Mouse (Mus musculus) CD4-positive, CD25-positive, alpha-beta regulatory T cell, adult 4 months (primary cell): ENCODE measurements around the gene Kcnab3. TPM values are rescaled to one million over a fixed set of nuclear protein-coding genes. Genes with fewer than 3 reads are reported as not detected.
"Not testable (repeated sequence)": the region's sequence is repeated elsewhere in the genome, so short reads cannot be mapped to it uniquely, and the experiment has no call there.

ENCODE experiments used
- ATAC-seq: one replicate; pipeline ENCODE4 v1.8.0; 2017
- polyA plus RNA-seq, 2 experiments: library from polyadenylated mRNA; unstranded; fragments of 100-300 nt; shearing (Covaris generic); gene quantifications; one replicate each; pipeline ENCODE4 v1.2.1; 2017

Gene Kcnab3
- 1 to 10 TPM in 1 of 2 experiments, under 1 TPM in 1; 0.62 to 1.2 TPM for polyA plus RNA-seq

- ATAC-seq: peak; percentile 67
Measured at GRCm38 (mm10) chr11:69325628-69326407, at the start of gene Kcnab3. Kcnab3 (plus strand) TSS chr11:69326258.

- no peak for ATAC-seq
Measured at GRCm38 (mm10) chr11:69277267-69277666, 48.8 kb upstream of the Kcnab3 start.

- ATAC-seq: no peak
Measured at GRCm38 (mm10) chr11:69291111-69291510, 34.9 kb upstream of the Kcnab3 start.

GRCm38 (mm10) chr11:69295286-69295685 lies 30.8 kb upstream of the Kcnab3 start:
- no peak for ATAC-seq

GRCm38 (mm10) chr11:69297799-69298198 lies 28.3 kb upstream of the Kcnab3 start:
- ATAC-seq: no peak

- no peak for ATAC-seq
Measured at GRCm38 (mm10) chr11:69298231-69298630, 27.8 kb upstream of the Kcnab3 start.

GRCm38 (mm10) chr11:69302817-69303216 lies 23.2 kb upstream of the Kcnab3 start:
- ATAC-seq: no peak

- ATAC-seq: no peak
Measured at GRCm38 (mm10) chr11:69305291-69305690, 20.8 kb upstream of the Kcnab3 start.

GRCm38 (mm10) chr11:69306039-69306438 lies 20.0 kb upstream of the Kcnab3 start:
- no peak for ATAC-seq

GRCm38 (mm10) chr11:69311266-69311665 lies 14.8 kb upstream of the Kcnab3 start:
- ATAC-seq: no peak

- no peak for ATAC-seq
Measured at GRCm38 (mm10) chr11:69316361-69316760, 9.7 kb upstream of the Kcnab3 start.

GRCm38 (mm10) chr11:69318000-69318399 lies 8.1 kb upstream of the Kcnab3 start:
- not testable (repeated sequence) for ATAC-seq

GRCm38 (mm10) chr11:69321580-69321979 lies 4.5 kb upstream of the Kcnab3 start:
- no peak for ATAC-seq

- ATAC-seq: no peak
Measured at GRCm38 (mm10) chr11:69322010-69322409, 4.0 kb upstream of the Kcnab3 start.

- ATAC-seq: no peak
Measured at GRCm38 (mm10) chr11:69322693-69323471, 3.2 kb upstream of the Kcnab3 start.

- peak; percentile 88 for ATAC-seq
Measured at GRCm38 (mm10) chr11:69323667-69324111, 2.4 kb upstream of the Kcnab3 start, which contains the start of the genes Cntrob and Trappc1. Cntrob (minus strand) TSS chr11:69323775. Trappc1 (plus strand) TSS chr11:69323980.

GRCm38 (mm10) chr11:69324749-69325148 lies 1.3 kb upstream of the Kcnab3 start:
- ATAC-seq: no peak

- ATAC-seq: no peak
Measured at GRCm38 (mm10) chr11:69326408-69327156, 524 bp downstream of the Kcnab3 start.

GRCm38 (mm10) chr11:69327157-69327442 lies 1.0 kb downstream of the Kcnab3 start:
- no peak for ATAC-seq

GRCm38 (mm10) chr11:69327648-69328047 lies 1.6 kb downstream of the Kcnab3 start:
- ATAC-seq: no peak

GRCm38 (mm10) chr11:69328517-69328916 lies 2.5 kb downstream of the Kcnab3 start:
- ATAC-seq: no peak

GRCm38 (mm10) chr11:69331152-69331551 lies 5.1 kb downstream of the Kcnab3 start:
- ATAC-seq: no peak

- peak; percentile 94 for ATAC-seq
Measured at GRCm38 (mm10) chr11:69331929-69332405, 5.9 kb downstream of the Kcnab3 start.
